Mouse (Mus musculus) spleen, adult 2 months (tissue): Measurements from ENCODE around the gene Dapk2. TPM values are rescaled to one million over a fixed set of nuclear protein-coding genes. Genes with fewer than 3 reads are reported as not detected.

Experiments used
- DNase-seq, 2 experiments: peaks; one replicate each; pipeline versions ENCODE4 v3.0.0 to v3.0.0-alpha.2; 2012 to 2021; ENCODE audit warnings: low spot score in 2 of 2, low read depth in 1 of 2
- H3K27ac ChIP-seq: fragments of 200-500 bp; 2 replicates; pipeline ENCODE4 v1.5.1; 2012; ENCODE audit warnings: low read length, inconsistent platforms; ENCODE audit not compliant: insufficient read depth
- H3K27me3 ChIP-seq: fragments of 200-500 bp; 2 replicates; pipeline ENCODE4 v1.6.1; 2012; ENCODE audit warnings: mild to moderate bottlenecking, moderate library complexity, low read length, inconsistent platforms; ENCODE audit not compliant: control insufficient read depth, insufficient read depth
- H3K36me3 ChIP-seq: fragments of 200-500 bp; 2 replicates; pipeline ENCODE4 v1.6.1; 2012; ENCODE audit warnings: mild to moderate bottlenecking, low read length, inconsistent platforms; ENCODE audit not compliant: control insufficient read depth, insufficient read depth
- H3K4me1 ChIP-seq: fragments of 200-500 bp; 2 replicates; pipeline ENCODE4 v1.6.1; 2011; ENCODE audit warnings: inconsistent platforms; ENCODE audit not compliant: control insufficient read depth, insufficient read depth, insufficient read length
- H3K4me3 ChIP-seq: fragments of 200-500 bp; 2 replicates; pipeline ENCODE4 v1.5.1; 2011; ENCODE audit warnings: mild to moderate bottlenecking, inconsistent platforms; ENCODE audit not compliant: insufficient read depth, insufficient read length; ENCODE audit errors: extremely low read depth
- CTCF ChIP-seq: fragments of 200-500 bp; IDR thresholded peaks from 2 replicates; pipeline ENCODE4 v1.5.1; 2011; ENCODE audit warnings: mild to moderate bottlenecking, inconsistent platforms; ENCODE audit not compliant: insufficient read depth, insufficient read length, insufficient replicate concordance; ENCODE audit errors: extremely low read depth
- POLR2A ChIP-seq: fragments of 200-500 bp; IDR thresholded peaks from 2 replicates; pipeline ENCODE4 v1.6.1; 2011; ENCODE audit warnings: low read depth, low read length, inconsistent platforms
- WGBS: fragments of 180-500 bp; shearing (Covaris S2); methylation state at CpG from one replicate; pipeline ENCODE4 v1.1.7; 2018; 5-methylcytosine and 5-hydroxymethylcytosine counted together
- polyA plus RNA-seq: library from polyadenylated mRNA; depleted of rRNA; stranded (reverse); fragments of >200 nt; gene quantifications from 2 replicates; pipeline ENCODE4 v1.2.3, GENCODE M21; 2012

The Dapk2 gene
- polyA plus RNA-seq, 1 experiment, result 11.9 TPM

GRCm38 (mm10) chr9:66240991-66241390 is 83.0 kb downstream of the Dapk2 start:
- peak in 1 of 2 experiments; percentile 9 for DNase-seq
- H3K36me3 ChIP-seq, result no peaks in the 10 kb centered on the region
- no peak overlapping the region for H3K27ac ChIP-seq
- WGBS, result 62% methylated on average over 3 of the region's 3 CpGs
- H3K4me3 ChIP-seq, result no peak overlapping the region
- no peak for TF ChIP-seq POLR2A
- TF ChIP-seq CTCF, result peak; percentile 24; the same call in 1 of the 2 replicates
- no peaks in the 10 kb centered on the region for H3K27me3 ChIP-seq
- H3K4me1 ChIP-seq, result peaks cover 8% of the 10 kb centered on the region; the same call in 1 of the 2 replicates

DNA sequence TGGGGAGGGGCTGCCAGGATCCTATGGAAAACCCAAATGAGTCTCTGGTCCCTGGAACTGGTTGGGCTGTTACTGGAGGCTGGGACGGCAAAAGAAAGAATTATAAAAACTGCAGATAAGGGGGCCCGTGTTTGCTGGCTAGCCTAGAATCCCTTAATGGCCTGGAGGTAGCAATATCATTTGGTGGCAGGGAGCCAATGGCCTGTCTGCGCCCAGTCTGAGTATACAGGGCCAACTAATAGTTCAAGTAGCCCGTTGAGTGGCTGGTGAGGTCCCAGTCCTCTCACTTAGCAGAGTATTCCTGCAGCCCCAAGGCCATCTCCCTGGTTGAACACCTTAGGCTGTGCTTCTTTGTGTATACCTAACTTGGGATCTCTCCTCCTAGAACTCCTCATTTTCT is 83.7 kb downstream of the Dapk2 start:
- Histone ChIP-seq H3K27ac (no peak overlapping the region), H3K4me3 (no peak overlapping the region), H3K27me3 (no peaks in the 10 kb centered on the region), H3K36me3 (no peaks in the 10 kb centered on the region), H3K4me1 (peaks cover 8% of the 10 kb centered on the region; the same call in 1 of the 2 replicates)
- DNase-seq, result no peak
- 86% methylated on average over 4 of the region's 4 CpGs for WGBS
- no peak for TF ChIP-seq POLR2A
- no peak for TF ChIP-seq CTCF

DNA sequence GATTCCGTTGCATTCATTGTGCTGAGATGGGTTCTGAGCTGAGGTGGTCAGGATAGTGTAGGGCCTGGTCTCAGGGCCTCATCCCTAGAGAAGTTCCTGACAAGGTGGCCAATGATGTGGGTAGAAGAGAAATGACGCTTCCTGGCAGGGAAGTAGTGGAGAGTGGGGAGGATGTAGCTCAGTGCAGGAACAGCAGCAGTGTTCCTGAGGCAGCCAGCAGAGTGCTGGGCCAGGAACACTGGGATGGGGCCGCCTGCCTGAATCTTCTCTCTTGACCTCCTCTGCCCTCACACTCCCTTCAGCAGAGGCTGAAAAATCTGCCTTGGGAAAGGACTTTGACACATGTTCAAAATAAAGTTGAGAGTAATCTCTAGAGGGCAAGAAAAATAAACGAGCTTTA is 85.2 kb downstream of the Dapk2 start:
- 91% methylated on average over 4 of the region's 4 CpGs for WGBS
- Histone ChIP-seq H3K27ac (no peak overlapping the region), H3K4me1 (peaks cover 8% of the 10 kb centered on the region; the same call in 1 of the 2 replicates), H3K4me3 (no peak overlapping the region), H3K27me3 (no peaks in the 10 kb centered on the region), H3K36me3 (no peaks in the 10 kb centered on the region)
- DNase-seq, result no peak
- TF ChIP-seq POLR2A, result no peak
- TF ChIP-seq CTCF, result no peak

GRCm38 (mm10) chr9:66244079-66244478 is 86.1 kb downstream of the Dapk2 start:
- 86% methylated on average over 5 of the region's 5 CpGs for WGBS
- Histone ChIP-seq H3K27ac (no peak overlapping the region), H3K27me3 (no peaks in the 10 kb centered on the region), H3K36me3 (no peaks in the 10 kb centered on the region), H3K4me1 (peaks cover 8% of the 10 kb centered on the region; the same call in 1 of the 2 replicates), H3K4me3 (no peak overlapping the region)
- TF ChIP-seq CTCF, result no peak
- no peak for TF ChIP-seq POLR2A
- DNase-seq, result no peak

- H3K4me3 ChIP-seq, result no peak overlapping the region
- H3K4me1 ChIP-seq, result peaks cover under 1% of the 10 kb centered on the region; the same call in 1 of the 2 replicates
- no peak overlapping the region for H3K27ac ChIP-seq
- H3K27me3 ChIP-seq, result no peaks in the 10 kb centered on the region
- DNase-seq, result no peak
- 72% methylated on average over 4 of the region's 4 CpGs for WGBS
- no peaks in the 10 kb centered on the region for H3K36me3 ChIP-seq
- TF ChIP-seq CTCF (no peak), POLR2A (no peak)
These were observed 87.7 kb downstream of the Dapk2 start for GRCm38 (mm10) chr9:66245707-66246106.

- Histone ChIP-seq H3K4me3 (no peak overlapping the region), H3K4me1 (no peaks in the 10 kb centered on the region; the same call in 1 of the 2 replicates), H3K27ac (no peak overlapping the region), H3K36me3 (no peaks in the 10 kb centered on the region), H3K27me3 (no peaks in the 10 kb centered on the region)
- TF ChIP-seq POLR2A (no peak), CTCF (no peak)
- 92% methylated on average over 6 of the region's 6 CpGs for WGBS
- no peak for DNase-seq
These were observed 91.3 kb downstream of the Dapk2 start for GRCm38 (mm10) chr9:66249281-66249680.

DNA sequence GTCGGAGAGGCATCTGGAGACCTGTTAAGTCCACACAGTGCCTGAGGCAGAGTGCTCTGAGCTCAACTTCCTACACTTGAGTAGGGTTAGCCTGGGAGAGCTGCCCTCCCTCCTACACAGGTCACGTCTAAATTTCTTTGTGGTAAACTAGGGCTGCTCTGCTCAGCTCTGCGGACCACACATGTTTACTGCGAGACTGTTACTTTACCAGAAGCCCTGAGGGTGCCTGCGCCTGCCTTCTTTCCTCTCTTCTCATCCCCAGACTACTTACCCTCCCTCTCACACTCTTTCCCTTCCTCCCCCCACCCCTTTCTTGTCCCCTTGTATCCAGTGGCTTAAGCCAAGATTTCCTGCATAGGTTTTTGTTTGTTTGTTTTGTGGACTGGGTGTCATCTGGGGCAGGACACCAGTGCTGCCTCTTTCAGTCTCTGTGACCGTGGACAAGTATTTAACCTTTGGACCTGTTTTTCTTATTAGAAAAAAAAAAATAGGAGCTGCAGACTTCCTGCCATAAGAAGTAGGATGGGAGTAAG is 93.2 kb downstream of the Dapk2 start:
- H3K27ac ChIP-seq, result no peak overlapping the region
- no peaks in the 10 kb centered on the region for H3K27me3 ChIP-seq
- H3K36me3 ChIP-seq, result no peaks in the 10 kb centered on the region
- 60% methylated on average over 6 of the region's 6 CpGs for WGBS
- no peak for DNase-seq
- H3K4me1 ChIP-seq, result no peaks in the 10 kb centered on the region; the same call in 1 of the 2 replicates
- no peak overlapping the region for H3K4me3 ChIP-seq
- TF ChIP-seq CTCF, result no peak
